Mouse (Mus musculus) left cerebral cortex, adult 11 months (tissue): Measurements from ENCODE around the gene Atp1b1.

ENCODE experiments used
- DNase-seq: peaks from one replicate; pipeline ENCODE4 v3.0.0; 2022; ENCODE audit warnings: low spot score

Gene Atp1b1

DNA sequence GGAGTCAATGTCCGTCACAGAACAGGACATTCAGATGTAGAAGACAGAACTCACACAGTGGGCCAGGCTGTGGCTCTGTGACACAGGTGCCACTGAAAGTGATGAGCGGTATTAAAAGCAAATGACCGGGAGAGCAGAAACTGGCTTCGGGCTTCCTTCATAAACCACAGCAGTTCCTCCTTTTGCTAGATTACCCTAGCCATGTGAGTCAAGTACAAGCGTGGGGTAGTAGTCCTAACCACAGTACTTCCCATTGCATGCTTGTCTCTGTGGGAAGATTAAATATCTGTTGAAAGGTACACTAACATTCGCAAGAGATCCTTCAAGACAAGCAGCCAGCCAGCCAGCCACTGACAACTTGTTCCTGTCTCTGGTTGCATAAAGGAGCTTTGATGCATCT lies 17.9 kb downstream of the Atp1b1 start:
- no peak for DNase-seq

DNA sequence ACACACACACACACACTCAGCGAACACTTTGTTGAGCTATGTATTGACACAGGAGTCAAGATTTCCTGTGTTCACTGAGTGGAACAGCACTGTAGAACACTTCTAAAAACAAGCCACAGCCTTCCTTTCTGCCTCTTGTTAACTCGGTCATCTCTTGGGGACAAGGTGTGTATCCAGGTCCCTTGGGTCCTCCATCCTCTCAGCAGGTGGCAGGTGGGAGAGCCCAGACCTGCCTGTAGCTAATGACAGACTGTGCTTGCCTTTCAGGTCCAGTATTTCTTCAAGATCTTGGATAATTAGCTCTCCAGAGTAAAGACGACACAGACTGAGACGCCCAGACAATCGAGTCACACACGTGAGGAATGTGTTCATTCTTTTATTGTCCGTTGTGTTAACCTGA lies 21.4 kb downstream of the Atp1b1 start:
- DNase-seq, result no peak

DNA sequence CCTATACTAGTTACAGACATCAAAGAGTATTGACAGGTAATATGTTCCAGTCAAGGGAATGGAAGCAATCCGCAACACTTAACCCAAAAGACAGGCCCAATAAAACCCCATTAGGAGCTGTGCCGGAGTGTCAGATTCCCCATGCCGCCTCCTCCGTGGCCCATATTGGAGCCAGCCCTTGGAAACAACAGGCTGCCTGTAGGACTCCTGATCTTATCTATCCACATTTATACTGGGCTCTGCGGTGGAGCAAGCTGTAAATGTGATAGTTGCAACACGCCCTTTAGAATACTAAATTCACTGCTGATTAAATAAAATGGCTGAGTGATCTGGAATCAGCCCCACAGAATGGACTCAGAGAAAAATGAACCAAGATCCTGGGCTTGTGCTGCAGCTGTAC lies 24.1 kb downstream of the Atp1b1 start:
- DNase-seq, result no peak

DNA sequence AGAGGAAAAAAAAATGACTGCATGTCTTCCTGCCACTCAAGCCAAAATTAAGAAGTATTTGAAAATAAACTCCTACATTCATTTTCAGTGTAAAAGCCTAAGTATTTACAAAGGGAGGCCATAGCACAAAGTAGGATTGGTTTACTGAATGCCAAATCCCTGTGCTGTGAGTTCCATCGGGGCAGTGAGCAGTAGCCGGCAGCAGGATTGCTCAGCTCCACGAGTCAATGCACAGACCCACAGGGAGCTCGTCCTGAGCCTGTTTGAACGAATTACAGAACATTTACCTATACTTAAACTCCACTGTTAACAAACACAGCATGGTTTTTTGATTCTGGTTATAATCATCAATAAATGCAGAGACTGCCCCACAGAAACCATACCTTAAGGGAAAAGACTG lies 25.5 kb downstream of the Atp1b1 start:
- no peak for DNase-seq

DNA sequence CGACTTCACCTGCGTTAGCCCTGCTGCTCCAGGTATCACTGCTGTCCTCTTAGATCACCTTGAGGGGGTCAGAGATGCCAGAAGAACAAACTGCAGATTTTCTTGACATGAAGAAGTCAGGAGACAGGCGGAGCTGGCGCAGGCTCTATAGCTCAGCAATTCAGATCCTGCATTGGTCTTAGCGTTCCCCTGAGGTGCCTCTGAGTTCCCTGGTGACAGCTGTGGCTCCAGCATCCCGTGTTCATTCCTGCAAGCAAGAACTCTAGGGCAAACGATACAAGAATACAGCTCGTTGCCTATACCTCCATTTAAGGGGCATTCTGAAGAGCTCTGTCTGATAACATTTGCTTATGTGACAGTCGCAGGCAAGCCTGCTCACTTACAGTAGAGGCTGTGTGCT lies 29.5 kb downstream of the Atp1b1 start:
- DNase-seq, result no peak

DNA sequence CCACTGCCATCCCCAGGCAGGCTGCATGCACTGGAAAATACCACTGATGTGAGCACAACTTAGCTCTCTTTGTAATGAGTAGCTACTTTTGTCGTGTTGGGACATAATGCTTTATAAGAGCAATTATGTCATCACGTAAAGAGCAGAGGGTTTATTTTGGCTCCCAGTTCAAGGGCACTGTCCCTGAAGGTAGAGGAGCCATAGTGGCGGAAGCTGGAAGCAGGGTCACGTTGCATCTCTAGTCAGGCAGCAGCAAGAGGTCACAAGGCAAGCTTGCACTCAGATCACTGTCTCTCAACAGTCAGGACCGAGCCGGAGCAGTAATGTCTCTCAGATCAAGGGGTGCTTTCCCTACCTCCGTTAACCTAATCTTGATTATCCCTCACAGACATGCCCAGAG lies 30.4 kb downstream of the Atp1b1 start:
- DNase-seq, result no peak

DNA sequence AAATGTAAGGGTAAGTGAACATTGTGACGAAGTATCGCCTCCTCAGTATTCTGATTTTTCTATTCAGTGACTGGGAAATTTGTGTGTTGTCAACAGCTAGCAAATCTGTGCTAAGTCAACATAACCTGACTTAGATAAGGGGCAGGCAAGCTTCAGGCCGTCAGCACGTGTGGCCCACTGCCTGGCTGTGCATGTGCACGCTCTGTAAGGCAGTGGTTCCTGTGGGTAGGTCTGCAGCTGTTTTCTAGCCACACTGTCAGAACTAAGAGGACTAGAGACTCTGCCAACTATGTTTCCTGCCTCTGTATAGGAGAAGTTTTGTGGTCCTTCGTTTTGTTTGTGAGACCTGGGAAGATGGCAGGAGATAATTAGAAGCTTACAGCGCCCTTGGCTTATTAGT lies 31.9 kb downstream of the Atp1b1 start:
- no peak for DNase-seq

DNA sequence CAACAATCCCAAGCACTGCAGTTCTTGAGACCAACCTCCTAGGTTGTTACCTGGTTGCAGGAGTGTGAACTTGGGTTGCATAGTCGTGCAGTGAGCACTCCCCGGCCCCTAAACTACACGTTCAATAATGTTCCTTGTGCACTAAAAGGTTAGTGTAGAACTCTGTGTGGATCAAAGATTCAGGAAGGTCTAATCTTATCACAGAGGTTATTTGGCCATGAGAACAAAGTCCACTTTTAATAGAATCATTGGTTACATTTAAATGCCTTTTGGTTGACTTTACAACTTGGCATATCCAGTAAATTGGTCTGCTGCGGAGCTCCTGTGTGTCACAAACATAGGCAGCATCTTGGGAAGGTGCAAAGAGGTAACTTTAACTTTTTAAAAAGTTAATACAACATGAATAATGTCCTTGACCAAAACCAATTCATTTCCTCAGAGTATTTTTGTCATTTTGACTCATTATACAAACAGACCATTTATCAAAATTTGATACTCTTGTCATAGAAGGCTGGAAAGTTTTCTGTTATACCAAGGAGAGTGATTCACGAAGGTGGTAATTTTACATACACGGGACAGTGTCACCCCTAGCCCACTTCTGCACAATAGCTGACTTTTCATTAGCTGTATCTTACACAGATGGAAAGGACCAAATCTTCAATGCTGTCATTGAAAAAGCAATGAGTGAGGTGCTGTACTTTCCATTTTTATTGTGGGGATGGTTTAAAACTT lies 37.4 kb downstream of the Atp1b1 start:
- DNase-seq, result no peak

DNA sequence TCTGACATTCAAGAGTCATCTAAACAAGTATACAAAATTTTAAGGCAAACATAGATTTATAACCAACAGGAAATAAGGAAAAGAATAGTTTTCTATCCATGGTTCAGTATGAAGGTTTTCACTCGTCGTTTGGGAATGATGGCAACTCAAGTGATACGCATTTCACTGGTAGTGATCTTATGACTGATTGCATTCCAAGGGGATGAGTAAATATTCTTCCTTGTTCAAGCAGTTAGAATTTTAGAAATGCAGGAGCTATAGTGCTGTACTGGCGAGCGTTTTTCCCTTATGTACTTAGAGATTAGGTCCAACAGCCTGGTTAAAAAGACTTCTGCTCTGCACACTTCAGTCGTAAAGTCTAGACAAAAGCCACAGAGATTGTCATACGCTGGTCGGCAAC lies 38.8 kb downstream of the Atp1b1 start:
- no peak for DNase-seq

DNA sequence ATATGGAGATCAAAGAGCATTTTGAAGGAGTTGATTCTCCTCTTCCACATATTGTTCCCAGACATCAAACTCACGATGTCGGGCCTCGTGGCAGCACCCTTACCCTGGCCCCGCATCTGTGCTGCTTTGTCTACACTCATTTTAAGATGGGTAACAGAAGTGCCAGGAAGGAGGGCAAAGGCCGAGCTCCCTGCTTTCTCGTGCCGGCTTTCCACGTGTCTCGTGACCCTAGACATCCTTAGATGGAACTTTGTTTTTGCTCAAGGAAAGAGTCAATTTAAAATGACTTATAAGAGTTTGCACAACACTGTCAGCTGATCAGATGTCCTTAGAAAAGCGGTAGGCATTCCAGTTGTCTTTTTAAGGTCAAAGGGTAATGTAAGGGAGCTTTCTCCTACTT lies 39.8 kb downstream of the Atp1b1 start:
- DNase-seq, result no peak

DNA sequence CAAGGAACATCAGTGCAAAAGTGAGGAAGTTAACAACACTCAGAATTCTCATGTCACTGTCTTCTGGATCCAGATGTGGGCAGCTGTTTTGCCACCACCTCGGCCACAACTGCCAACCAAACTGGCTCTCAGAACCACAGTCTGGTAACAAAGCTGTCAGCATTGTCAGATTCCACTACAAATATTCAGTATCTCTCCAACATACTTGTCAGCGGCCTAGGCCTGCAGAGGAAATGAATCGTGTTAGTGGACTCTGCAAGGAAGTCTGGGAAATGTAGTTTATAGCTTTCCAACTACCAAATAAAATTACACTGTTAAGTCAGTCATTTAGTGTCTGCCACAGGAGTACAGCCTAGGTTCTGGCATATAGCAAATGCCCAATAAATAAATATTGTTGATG lies 40.6 kb downstream of the Atp1b1 start:
- no peak for DNase-seq

DNA sequence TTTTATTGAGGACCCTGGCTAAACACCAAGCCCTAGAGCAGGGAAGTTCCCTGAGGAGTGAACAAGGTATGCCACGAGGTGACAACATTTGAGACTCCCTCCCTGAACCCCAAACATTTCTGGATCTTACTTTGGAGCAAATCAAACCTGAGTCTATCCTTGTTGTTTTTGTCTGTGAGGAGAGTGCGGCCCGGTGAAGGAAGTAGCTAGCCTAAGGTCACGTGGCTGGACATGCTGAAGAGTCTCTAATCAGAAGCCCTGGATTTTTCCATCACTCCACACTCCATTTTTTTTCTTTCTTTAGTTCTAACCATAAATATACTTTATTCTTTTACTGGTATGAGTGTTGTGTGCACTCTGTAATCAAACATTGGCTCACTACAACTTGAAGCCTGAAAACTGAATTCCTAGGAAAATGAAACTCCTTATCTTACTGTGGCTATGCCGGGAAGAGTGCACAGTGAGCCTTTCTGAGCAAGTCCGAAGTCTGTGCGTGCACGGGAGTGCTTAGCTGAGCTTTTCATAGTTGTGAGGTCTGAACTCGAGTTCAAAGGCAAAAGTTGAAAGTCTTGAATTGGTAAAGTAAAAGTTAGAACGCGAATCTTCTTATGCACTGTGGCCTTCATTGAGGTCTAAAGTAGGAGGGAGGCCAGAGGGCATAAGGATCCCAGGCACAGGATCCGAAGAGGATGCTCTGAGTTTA lies 41.3 kb downstream of the Atp1b1 start:
- no peak for DNase-seq

DNA sequence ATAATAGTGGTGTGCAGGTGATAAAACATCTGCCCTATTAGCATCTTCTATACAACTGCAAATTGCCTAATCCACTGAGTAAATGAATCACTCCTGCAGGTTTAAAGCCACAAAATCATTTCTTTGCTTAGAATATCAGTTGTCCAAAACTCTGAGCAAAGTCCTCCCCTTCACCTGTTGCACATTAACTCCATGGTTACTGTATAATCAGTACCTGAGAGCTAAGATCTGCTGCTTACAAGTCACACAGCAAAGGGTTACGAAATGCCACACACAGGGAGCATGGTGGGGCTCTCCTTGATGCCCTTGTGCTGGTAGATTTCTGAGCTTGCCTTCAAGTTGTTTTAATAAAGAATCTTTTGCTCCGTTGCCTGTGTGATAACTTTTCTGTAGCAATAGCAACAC lies 42.8 kb downstream of the Atp1b1 start:
- no peak for DNase-seq

DNA sequence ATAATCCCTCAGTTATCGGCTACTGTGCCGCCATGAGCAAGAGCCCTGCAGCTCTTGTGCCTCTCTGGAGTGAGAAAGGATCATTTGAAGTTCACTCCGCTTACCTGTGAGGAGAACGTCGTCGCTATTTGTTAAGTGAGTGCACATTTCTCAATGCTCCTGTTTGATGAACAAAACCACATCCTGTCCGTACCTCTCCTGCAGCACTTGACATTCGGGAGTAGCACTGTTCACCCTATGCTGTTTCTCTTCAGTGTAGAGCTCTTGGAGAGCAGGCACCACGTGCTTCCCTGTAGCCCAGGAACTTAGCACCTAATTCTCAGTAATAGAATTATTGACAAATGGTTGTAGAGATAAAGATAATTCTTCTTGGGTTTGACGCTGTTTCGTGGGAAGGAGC lies 44.5 kb downstream of the Atp1b1 start:
- no peak for DNase-seq

DNA sequence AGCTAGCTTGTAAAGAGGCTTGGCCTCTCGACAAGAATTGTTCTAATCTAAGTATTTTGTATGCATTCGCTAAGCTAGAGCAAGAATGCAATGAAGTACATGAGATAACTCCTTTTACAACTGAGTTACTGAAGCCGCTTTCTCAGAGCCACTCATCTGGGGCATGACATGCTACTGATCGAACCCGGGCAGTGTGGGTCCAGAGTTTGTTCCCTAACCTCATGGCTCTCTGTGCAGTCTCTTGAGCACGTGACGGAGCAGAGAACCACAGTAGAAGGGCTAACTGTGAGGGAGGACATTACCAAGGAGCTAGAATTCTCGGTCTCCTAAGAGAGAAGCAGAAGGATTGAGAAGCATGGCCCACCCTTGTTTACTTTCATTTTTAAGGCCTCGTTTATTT lies 45.2 kb downstream of the Atp1b1 start:
- no peak for DNase-seq

DNA sequence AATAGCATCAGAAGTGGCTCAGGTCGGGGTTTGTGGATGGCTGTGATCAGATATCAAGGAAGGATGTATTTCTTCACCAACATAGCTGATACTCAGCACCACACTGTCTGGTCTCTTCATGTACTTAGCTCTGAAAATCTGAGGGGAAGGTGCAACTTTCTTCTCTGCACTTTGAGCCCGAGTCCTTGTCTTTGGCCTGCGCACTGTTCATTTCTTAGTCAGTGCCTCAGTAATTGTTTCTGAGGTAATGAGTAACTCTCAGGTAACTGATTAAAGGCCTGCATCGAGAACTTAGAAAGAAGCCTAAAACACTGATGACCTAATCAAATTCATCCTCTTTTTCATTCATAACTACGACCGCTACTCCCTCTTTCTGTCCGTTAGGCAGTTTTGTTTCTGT lies 46.8 kb downstream of the Atp1b1 start:
- DNase-seq, result no peak

DNA sequence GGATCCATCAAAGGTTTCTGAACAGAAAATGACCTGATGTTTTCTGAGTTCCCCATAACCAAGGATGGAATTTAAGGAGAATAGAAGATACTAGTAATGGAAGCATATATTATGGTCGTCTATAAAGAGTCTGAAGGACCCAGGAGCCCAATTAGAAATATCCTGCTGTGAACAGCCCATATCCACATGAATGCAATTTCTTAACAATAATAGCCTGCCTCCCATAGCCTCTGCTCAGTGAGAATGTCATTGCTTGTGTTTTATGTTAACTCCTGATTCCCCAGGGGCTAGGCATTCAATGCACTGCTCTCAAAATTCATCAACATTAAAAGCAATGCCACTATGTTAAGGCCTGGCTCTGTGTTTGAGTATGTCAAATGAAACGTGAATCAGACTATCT lies 49.5 kb downstream of the Atp1b1 start:
- DNase-seq, result no peak

DNA sequence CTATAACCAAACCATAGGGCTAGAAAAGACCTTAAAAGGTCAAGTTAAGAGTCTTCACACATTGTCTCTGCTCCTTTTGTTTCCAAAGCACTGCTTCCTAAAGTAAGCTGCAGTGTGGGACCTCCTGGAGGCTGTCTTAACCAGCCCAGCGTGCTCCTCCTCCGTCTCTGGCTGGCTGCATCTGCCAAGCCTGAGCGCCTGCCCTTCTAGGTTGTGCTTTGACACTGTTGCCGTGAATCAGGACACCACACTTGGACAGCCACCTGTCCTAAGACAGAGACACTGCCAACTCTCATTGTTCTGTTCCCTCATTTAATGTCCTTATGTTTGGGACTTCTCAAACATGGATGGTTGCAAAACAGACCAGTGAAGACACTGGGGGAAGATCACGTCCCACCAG lies 51.6 kb downstream of the Atp1b1 start:
- no peak for DNase-seq

DNA sequence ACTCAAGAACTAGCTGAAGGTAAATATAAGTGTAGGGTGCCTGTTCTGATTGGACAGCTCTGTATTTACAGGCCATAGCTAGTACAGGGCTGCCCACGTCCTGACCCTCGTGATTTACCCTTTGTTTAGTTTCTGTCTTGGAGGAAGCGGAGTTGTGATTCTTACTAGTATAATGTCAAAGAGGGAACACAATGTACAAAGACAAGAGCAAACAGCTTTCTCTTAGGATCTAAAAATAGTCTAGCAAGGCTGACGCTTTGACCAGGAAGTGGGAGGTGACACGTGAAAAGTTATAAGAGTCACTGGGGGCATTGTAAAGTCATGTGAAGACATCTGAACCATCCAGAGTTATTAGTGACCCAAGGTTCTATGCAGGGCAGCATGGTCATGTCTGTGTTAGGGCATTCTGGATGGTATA lies 52.8 kb downstream of the Atp1b1 start:
- no peak for DNase-seq

DNA sequence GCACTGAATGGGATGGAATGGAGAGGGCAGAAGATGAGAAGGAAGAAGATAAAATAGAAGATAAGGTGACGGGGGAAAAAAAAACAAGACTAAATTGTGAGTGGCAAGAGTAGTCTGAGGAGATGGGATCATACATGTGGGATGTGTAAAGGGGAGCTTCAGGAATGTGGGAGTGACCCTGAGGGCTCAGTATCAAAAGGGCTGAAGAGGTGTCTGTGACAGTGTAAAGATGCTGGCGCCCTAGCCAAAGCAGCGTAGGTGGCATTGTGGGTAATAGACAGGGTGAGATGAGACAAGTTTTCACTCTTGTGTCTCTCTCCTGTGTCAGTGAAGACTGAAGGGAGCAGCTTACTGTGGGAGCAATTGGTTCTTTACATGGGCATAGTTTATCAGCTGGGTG lies 58.6 kb downstream of the Atp1b1 start:
- DNase-seq, result no peak

DNA sequence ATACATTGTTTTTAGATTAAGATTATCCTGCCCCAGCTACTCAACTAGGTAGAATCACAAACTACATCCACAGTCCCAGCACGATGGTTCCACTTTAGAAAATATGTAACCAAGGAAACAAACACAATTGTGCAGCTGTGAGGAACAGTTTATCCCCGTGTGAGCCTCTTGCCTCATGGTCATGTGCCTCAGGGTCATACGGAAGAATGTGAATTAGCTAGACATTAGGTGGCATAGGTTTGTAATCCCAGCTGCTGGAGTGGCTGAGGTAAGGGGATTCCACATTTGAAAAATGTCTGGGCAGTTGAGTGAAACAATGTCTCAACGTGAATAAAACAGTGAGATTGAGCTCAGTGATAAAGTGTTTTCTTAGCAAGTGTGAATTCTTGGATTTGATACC lies 60.5 kb downstream of the Atp1b1 start:
- DNase-seq, result no peak

DNA sequence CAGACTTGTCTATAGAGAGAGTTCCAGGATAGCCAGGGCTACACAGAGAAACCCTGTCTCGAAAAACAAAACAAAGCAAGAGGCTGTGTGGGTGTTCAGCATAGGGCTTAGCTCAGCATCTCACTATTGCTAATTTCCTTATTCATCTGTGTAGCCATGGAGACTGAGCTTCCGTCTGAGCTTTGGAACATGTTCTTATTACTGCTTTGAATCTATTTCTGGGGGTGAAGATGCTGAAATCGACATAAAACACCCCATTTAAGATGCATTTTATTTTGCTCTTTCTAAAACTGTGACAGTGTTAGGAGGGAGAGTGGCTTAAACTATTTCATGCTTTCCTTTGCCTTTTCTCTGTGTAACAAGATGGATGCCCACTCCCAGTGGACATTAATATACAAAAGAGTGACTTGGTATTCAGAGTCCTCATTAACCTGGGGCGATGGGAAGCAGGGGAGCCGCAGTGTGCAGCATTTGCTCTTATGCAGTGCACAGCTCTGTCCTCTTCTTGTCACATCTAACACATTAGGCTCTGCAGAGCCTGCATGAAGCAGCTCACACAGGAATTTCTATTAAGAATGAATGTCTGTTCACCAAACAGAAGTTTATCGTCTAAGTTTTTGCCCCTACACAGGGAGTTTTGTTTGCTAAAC lies 62.9 kb downstream of the Atp1b1 start:
- peak; percentile 57 for DNase-seq

DNA sequence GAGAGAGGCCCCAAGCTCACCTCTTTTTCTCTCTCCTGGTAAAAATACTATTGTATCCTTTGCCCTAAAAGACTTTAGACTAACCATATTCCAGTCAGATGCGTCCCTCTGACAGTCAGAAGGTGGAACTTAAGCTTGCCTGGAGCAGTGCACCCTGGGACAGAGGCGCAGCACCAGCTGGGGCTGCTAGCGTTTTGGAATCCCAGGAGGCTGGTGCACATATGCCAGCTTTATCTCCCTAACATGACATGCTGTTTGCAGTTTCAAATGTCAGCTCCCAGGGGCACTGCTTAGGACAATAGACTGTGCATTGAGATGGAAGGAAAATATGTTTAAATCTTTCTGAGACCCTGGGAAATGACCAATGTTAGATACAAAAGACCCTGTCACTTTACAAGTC lies 66.0 kb downstream of the Atp1b1 start:
- DNase-seq, result no peak

DNA sequence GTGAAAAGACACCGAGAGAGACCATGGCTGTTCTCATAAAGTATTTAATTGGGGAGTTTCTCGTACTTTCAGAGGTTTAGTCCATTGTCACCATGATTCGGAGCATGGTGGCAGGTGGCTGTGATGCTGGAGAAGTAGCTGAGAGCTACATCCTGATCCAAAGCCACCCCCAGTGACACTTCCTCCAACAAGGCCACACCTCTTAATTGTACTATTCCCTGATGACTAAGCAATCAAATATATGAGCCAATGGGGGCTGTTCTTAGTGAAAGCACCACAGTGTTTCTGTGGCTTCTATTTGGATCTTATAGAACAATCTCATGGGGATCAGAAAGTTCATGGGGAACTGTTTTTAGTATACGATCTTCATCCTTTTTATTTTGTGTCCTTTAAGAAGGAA lies 68.4 kb downstream of the Atp1b1 start:
- DNase-seq, result no peak
